Mouse (Mus musculus) left cerebral cortex, postnatal 25 days (tissue): Measurements from ENCODE around the gene Pianp. TPM values are rescaled to one million over a fixed set of nuclear protein-coding genes. Genes with fewer than 3 reads are reported as not detected.

Experiments used
- DNase-seq, 2 experiments: peaks; one replicate each; pipeline ENCODE4 v3.0.0; 2022; ENCODE audit warnings: low spot score in 2 of 2, mixed read lengths in 1 of 2
- intact Hi-C: fragments of 180-260 bp; cut with DNase I; formaldehyde crosslinking; loops from one replicate; pipeline ENCODE4 v1.15.1; 2025
- total RNA-seq, 2 experiments: library from RNA; stranded (reverse); gene quantifications; 2 replicates each; pipeline ENCODE4 v1.2.3; 2021

The Pianp gene
- total RNA-seq = 100 to 1,000 TPM; 169 to 181 TPM

DNA sequence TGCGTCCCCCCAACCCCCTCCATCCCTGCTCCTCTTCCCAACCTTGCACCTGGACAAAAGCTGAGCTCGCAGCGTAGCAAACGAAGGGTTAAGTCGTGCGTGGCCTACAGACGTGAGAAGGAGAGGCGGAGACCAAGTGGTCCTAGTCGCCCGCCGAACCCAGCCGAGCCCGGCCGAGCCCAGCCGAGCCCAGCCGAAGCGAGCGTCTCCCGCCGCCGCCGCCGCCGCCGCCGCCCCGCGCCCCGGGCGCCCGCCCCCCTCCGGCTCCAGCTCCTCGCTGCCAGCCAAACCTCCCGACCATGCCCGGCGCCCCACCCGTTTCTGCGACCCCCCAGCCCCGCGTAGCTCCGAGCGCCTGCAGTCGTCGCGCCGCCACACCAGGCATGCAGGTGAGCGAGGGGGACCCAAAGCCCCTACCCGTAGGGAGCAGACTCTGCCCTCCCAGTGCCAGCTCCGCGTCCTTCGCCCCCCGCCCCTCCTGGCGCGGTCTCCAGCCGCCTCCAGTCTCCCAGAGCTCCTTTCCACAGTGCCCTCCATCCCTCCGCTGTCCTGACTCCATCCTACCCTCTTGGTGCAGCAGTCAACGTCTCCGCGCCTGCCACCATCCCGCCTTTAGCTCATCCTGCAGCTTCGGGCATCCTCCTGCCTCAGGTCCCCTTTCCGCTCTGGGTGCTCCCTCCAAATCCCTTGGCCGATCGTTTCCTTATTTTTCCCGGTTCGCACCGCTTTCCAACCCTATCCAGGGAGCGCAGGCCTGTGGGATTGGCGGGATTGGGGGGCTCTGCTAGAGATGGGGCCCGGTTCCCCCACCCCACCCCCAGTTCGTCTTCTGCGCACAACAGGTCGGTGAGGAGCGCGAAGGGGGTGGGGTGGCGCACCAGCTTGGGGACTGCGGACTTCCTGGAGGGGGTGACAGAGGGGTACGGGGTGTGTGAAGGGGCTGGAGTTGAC lies at the start of gene Pianp:
TSS of gene Pianp (plus strand) at position 144 of the 951 bp plus-strand sequence.
- intact Hi-C loops = loop anchor here (2.0 kb wide), 2 partner anchors 60 to 140 kb away; partner anchors contain the start of gene P3h3
- DNase-seq = peak; percentile 80 to 90

DNA sequence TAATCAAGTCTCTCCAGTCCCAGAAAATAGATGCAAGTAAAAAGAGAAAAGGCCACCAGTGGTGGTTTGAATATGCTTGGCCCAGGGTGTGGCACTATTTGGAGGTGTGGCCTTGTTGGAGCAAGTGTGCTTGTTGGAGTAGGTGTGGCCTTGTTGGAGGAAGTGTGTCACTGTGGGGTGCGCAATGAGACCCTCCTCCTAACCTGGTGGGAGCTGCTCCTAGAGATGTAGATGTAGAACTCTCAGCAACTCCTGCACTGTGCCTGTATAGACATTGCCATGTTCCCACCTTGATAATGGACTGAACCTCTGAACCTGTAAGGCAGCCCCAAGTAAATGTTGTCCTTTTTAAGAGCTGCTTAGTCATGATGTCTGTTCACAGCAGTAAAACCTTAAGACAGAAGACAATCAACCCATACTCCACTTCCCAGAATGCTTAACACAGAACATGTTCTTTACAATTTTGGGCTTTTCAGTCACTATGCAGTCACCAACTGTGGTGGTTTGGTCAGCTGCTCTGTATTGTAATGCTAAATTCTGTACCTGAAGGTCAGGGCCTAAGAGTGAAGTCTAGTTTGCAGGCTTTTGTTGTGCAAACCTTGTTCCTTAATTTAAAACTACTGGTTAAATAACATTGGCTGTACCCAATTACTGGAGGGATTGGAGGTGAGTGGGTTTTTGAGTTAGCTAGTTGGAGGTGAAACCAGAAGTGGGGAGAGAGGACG lies 42.3 kb upstream of the Pianp start:
- no peak for DNase-seq
- intact Hi-C loops = no loop called here

DNA sequence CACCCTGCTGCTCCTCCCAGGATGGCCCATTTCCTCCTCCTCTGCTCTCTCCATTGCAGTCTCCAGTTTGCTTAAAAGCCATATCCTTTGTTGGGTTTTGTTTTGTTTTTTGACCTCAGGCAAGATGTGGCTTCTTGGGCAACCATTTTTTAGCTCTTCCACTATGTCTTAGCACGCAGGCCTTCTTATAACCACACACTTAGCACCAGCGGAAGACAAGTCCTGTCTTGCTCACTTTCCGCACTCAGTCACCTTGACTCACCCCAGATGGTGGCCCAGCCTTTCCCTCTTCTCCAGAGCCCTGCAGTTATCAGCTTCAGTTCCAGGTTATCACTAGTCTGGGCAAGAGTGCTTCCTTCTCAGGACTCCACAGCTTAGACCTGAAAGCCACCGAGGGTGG lies 41.3 kb upstream of the Pianp start:
- intact Hi-C loops = no loop called here
- DNase-seq = no peak

DNA sequence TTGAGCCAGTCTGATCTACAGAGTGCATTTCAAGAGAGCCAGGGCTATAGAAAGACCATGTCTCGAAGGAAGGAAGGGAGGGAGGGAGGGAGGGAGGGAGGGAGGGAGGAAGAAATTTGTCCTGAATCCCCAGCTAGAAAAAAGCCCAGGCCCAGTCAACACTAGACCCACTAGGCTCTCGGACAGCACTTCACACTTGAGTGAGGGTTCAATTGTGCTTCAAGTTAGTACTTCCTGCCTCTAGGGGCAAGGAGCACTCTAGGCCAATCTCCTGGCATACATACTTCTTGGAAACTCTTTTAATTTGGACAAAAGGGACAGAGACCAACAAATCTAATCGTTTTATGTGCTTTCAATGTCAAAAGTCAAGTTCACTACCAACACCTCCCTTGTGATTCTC lies 38.4 kb upstream of the Pianp start:
- intact Hi-C loops = no loop called here
- no peak for DNase-seq

DNA sequence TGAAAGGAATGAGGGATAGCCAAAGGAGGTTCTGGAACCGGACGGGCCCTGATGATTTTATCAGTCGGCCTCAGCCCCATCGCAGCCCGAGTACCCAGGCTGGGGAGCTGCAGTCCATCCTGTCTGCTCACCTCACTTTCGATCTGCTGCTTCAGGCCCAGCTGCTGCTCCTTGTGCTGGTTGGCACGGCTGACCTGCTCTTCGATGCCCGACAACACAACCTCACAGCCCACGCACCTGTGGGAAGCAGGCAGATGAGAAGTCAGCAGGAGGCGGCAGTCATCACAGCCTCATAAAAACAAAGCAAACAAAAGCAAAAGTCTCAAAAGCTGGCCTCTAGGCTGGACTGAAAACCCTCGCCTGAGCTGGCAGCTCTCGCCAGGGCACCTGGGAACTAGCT lies 36.5 kb upstream of the Pianp start:
- no peak for DNase-seq
- intact Hi-C loops = no loop called here

DNA sequence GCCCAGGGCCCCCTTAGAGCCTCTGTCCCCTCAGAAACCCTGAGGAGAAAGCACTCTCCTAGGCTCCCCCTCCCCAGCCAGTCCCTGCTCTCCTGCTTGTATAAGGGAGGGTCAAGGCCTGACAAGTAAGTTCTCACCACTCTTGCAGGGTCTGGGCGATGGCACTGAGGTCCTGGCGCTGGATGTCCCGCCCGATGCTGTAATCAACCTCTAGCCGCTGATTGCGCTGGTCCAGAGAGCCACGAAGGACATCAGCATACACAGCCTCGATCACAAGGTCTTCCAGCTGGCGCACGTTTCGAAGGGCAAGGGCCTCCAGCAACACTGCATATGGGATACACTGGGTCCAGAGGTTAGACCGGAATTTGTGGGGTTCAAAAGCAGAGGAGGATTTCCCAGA lies 35.5 kb upstream of the Pianp start:
- intact Hi-C loops = no loop called here
- no peak for DNase-seq

DNA sequence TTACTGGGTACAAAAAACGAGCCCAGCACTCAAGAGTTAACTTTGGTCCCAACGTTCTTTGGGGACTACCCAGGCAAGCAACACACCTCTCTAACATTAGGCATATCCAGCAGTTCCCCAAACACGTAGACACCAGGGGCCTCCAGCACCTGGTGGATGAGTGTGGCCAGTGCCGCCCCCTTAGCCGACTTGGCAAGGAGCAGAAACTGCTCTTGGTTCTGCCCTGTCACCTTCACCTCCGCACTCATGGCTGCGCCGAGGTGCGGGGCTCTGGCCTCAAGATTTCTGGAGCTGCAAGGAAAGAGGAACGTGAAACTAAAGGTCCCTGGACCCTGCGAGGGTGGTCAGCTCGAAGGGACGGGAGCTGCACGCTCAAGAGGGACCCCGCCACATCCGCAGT lies 31.9 kb upstream of the Pianp start:
- intact Hi-C loops = no loop called here
- DNase-seq = no peak

DNA sequence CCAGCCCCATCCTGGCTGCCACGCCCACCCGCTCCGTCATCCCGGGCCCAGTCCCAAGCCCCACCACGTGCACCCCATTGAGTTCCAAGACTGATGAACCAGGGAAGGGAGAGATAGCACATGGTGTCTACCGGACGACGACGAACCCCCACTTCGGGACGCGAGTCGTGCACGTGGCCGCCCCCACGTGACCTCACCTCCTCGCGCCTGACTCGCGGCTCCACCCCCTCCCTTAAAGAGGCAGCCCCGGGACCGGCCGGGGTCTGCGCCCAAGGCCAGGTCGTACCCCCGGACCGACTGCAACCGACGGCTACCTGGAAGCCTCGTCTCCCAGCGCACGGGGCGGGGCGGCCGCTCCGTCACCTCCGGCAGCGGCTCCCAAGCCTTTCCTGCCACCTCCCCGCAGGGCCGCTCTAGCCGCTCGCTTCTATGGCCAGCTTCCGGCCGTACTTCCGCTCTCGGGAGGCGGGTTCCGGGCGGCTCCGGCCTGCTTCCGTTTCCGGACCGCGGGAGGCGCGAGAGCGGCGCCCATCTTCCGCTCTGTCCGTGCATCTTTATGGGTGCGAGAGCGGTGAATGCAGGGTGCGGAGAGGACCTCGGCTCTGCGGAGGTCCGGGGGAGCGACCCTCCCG lies 31.3 kb upstream of the Pianp start, which contains the start of gene Cops7a:
TSS of gene Cops7a (minus strand) at position 451 of the 632 bp plus-strand sequence.
- intact Hi-C loops = no loop called here
- DNase-seq = peak; percentile 97

DNA sequence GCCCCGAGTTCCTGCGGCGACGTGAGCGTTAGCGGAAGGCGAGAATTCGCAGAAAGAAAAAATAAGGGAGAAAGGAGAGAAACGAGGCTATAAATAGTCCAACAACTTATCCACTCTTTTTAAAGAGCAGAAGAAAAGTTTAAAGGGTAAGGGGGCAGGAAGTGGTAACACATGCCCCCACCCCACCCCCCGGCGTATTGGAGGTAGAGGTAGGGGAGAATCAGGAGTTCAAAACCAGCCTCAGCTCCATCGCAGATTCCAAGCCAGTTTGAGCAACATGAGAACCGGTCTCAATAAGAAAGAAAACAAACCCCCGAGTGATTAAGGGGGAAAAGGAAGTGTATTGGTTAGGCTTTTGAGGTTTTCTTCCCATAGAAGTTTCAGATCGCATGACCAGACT lies 30.7 kb upstream of the Pianp start:
- DNase-seq = no peak
- intact Hi-C loops = no loop called here

DNA sequence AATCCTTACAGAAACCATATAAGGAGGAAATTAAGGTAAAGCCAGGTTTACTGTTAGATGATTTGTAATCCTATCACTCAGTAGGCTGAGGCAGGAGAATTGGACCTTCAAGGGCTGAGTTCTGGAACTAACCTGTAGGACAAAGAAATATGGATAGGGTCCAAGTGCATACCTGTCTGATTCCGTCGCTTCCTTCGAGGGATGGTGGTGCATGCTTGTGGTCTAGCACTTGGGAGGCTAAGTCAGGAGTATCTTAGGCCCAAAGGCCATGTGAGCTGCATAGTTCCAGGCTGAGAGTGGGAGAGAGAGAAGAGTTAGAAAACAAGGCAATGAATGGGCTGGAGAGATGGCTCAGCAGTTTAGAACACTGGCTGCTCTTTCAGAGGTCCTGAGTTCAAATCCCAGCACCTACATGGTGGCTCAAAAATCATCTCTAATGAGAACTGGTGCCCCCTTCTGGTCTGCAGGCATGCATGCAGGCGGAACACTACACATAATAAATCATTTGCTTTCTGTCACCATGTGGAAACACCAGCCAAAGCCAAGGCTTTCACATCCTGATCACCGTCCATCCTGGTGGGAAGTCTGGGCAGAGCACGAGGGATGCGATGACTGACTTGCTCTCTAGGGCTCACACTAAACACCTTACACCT lies 29.9 kb upstream of the Pianp start:
- DNase-seq = no peak
- intact Hi-C loops = no loop called here

DNA sequence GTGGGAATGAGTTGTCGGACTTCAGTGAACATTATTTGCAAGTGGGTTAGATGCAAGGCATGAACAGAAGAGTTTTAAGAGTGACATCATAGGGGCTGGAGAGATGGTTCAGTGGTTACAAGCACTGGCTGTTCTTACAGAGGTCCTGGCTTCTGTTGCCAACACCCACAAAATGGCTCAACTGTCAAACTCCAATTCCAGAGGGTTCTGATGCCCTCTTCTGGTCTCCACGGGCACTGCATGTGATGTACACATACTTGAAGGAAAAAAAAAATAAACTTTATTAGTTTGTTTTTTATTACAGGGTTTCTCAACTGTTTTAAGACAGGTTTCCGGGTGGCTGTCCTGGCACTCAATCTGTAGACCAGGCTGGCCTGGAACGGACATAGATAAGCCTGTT lies 28.7 kb upstream of the Pianp start:
- intact Hi-C loops = no loop called here

DNA sequence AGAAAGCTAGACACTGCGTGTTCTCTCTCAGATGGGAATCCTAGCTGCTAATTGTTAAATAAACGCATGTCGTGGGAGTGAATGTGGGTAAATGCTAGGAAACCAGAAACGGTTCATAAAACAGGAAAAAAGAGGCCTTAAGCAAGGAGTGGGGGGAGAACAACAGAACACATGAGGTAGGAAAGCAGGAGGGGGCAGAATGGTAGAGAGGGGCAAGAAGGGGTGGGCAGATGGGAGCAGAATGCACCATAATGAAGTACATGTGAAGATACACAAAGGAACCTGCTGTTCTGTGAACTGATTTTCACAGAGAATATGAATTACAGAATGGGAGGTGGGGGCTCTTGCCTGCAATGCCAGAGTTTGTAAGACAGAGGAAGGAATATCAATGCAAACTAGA lies 4.3 kb upstream of the Pianp start:
- intact Hi-C loops = no loop called here
- no peak for DNase-seq

More for the DNA sequence above, 28.7 kb upstream of the Pianp start:
- peak in 1 of 2 experiments; percentile 25 for DNase-seq

DNA sequence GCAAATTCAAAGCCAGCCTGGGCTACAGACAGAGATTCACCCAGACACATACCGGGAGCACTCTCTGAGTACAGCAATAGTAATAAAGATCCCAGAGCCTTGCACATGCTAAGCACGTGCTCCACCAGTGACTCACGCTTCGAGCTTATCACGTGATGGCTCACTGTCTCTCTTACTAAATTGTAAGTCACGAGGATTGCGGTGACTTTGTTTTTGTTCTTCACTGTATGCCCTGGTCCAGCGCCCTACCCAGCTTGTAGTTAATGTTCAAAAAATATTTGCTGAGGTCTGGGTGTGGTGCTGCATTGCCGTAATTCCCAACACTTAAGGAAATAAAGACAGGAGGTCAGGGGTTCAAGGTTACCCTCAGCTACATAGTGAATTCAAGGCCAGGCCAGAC lies 3.1 kb upstream of the Pianp start:
- DNase-seq = peak in 1 of 2 experiments; percentile 43
- intact Hi-C loops = no loop called here

DNA sequence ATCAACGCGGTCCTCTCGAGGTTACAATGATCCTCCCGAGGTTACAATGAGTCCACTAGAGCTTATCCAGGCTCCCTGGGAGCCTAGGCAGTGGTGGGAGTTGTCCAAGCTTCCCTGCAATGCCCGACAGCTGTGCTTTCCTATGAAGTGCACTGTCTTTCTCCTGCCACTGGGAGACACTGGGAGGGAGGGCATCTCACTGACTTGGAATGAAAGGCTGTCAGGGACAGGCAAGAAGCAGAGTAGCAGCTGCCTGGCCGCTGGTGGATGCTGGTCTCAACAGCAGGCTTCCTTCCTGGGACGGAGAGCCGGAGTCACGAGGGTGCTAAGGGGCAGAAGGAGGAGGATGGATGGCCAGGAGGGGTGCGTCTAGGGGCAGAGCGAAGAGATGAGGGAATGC lies 2.6 kb upstream of the Pianp start:
- intact Hi-C loops = no loop called here
- no peak for DNase-seq

DNA sequence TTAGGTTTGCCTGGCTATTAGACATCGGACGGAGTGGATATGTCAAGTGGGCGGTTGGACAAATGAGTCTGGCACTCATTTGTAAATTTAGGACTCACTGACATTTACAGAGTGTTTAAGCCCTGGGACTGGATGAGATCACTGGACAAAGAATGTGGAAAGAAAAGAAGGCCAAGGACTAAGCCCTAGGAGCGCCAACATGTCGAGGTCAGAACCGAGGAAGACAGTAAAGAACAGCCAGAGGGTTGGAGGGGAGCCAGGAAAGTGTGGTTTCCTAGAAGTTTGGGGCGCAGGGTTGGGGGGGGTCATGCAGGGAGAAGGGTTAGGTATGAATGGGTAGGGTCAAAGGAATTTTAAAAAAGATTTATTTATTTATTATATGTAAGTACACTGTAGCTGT lies 1.2 kb upstream of the Pianp start:
- no peak for DNase-seq
- intact Hi-C loops = no loop called here

DNA sequence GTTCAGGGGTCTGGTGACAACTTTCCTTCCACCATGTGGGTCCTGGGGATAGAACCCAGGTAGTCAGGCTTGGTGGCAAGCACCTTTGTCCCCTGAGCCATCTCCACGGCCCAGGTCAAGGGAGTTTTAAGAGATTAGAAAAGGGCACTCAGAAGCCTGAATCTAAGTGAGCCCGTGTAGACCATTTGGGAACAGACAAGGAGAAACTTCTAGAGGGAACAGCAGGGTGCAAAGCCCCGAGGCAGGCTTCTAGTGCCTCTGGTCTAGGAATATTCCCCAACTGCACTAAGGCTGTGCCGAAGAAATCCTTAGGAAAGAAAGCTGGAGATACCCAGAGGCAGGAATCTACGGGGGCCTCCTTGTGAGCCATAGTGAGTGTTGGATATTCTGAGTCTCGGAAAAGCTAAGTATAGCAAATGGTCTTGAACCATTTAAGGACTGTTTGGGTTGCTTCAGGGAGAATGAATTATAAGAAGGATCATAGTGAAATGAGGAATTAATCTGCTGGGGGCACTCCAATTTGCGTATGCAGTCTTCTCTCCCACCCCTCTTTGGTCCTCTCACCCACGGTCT lies 577 bp upstream of the Pianp start:
- intact Hi-C loops = loop anchor here (2.0 kb wide), 2 partner anchors 59 to 139 kb away; partner anchors contain the start of gene P3h3
- DNase-seq = no peak

DNA sequence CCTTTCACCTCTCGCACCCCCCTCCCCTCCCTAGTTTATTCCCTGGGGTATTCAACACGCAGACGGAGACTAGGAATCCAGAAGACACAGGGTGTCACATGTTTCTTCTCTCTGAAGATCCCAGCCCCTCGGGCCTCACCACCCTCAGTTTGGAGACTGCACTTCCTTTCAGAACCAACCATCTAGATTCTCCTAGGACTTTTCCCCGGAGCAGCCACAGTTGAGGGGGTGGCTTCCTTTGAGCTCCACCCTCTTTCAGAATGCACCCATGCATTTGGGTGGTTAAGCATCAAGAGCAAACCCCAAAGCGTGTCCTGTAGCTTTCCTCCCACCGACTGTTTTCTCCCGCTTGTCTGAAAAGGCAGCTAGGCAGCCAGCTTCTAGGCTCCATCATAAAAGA lies 1.6 kb downstream of the Pianp start:
- DNase-seq = peak; percentile 55 to 87
- intact Hi-C loops = no loop called here

DNA sequence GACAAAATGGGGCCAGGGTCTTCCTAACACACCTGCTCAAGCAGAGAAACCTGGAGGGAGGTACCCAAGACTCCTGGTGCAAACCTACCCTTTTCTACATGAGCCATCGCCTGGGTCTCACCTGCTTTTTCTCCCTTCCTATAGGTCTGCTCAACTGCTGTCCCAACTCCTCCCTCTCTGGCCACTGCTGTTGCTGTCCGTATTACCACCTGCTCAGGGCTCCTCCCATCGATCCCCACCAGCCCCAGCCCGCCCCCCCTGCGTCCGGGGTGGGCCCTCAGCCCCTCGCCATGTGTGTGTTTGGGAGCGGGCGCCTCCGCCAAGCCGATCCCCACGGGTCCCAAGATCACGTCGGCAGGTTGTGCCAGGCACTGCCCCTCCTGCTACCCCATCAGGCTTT lies 2.6 kb downstream of the Pianp start:
- intact Hi-C loops = no loop called here
- no peak for DNase-seq

DNA sequence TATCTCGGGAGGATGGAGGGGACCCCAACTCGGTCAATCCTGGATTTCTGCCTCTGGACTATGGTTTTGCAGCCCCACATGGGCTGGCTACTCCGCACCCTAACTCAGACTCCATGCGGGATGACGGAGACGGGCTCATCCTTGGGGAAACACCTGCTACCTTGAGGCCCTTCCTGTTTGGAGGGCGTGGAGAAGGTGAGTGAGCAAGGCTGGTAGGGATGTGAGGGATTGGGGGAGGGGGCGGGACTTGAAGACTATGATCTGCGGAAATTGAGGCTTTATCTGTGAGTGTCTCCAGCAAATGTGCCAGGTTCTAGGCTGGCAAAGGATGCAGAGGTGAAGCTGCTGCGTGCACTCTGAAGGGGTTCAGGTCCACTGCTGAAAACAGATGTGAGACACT lies 3.1 kb downstream of the Pianp start:
- intact Hi-C loops = no loop called here
- no peak for DNase-seq
